ENCODE assay signal across 20 mouse cellular contexts in the genomic region with DNA sequence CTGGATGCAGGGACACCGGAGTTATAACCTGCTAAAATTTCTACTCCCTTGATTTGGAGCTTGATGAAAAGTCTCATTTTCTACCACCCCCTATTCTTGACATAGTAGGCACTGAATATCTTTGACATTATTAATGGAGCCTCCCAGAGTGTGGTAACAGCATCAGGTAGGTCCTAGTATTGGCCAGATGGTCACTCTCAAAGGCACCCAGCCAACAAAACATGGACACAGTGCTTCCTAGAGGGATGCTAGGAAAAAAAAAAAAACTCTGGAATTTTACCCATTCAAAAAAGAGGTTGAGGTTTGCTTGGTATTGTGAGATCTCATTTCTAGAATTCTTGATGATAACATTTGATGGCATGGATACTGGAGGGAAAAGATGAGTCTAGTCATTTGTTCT.
DNase-seq lines count a peak whose midpoint lies in the region; ATAC-seq lines count a peak whose summit lies in the region.
"Had no signal": no experiment of that assay in that cellular context is flagged by ENCODE, and none has a peak within 500 bp of the region (broad histone marks: within the 10 kb centered on the region; RNA-seq: fewer than 3 reads in every experiment).

No protein-coding gene starts in this region.

- H3K4me1 ChIP-seq in heart, embryonic 12.5 days (replicated peaks), result no peaks in the 10 kb centered on the region
- H3K4me1 ChIP-seq: embryonic facial prominence, embryonic 10.5 days; forebrain, embryonic 10.5 days; hindbrain, embryonic 10.5 days; intestine, embryonic 15.5 days had no signal

- DNase-seq in cerebellum, adult 11-12 months, result peak; percentile 21
- no peak for DNase-seq in cerebellum, postnatal 4 days (ENCODE audit: low spot score in 2 of 2)
- DNase-seq in cerebellum, adult 8-10 months, result peak; percentile 11
- DNase-seq in cerebellum, postnatal 14 days, result peak; percentile 80
- no peak for DNase-seq in layer of hippocampus, adult 9-11 months
- no peak for DNase-seq in embryo, embryonic 10 days (ENCODE audit: low spot score)
- DNase-seq: adrenal gland, postnatal 14 days; gastrocnemius, postnatal 36 days; heart, adult 18-20 months; kidney, adult 18-20 months had no signal

- peaks cover 3% of the 10 kb centered on the region; the same call in 1 of the 2 replicates for H3K9me3 ChIP-seq in heart, embryonic 12.5 days (replicated peaks)
- H3K9me3 ChIP-seq: embryonic facial prominence, embryonic 10.5 days; forebrain, embryonic 10.5 days; hindbrain, embryonic 10.5 days; intestine, embryonic 15.5 days had no signal

- no peaks in the 10 kb centered on the region for H3K36me3 ChIP-seq in heart, embryonic 12.5 days
- H3K36me3 ChIP-seq: embryonic facial prominence, embryonic 10.5 days; forebrain, embryonic 10.5 days; hindbrain, embryonic 10.5 days; intestine, embryonic 15.5 days had no signal

- H3K9ac ChIP-seq in heart, embryonic 12.5 days, result no peak overlapping the region
- H3K9ac ChIP-seq: hindbrain, embryonic 14.5 days; intestine, embryonic 15.5 days had no signal

- no peak overlapping the region for H3K4me3 ChIP-seq in heart, embryonic 12.5 days
- H3K4me3 ChIP-seq: embryonic facial prominence, embryonic 10.5 days; forebrain, embryonic 10.5 days; hindbrain, embryonic 10.5 days; intestine, embryonic 15.5 days had no signal

- no peaks in the 10 kb centered on the region for H3K27me3 ChIP-seq in heart, embryonic 12.5 days (replicated peaks)
- H3K27me3 ChIP-seq: intestine, embryonic 15.5 days; Patski had no signal

- 87% methylated on average over 1 of the region's 1 CpGs for WGBS in heart, embryonic 12.5 days

- H3K4me2 ChIP-seq in heart, embryonic 12.5 days, result no peak overlapping the region
- H3K4me2 ChIP-seq: heart, embryonic 11.5 days; hindbrain, embryonic 14.5 days; intestine, embryonic 15.5 days had no signal

- ATAC-seq in heart, embryonic 12.5 days (ENCODE audit: insufficient number of reproducible peaks, low FRiP score), result no peak
- ATAC-seq: activated CD4-positive, CD25-positive, alpha-beta regulatory T cell, adult 4 months; forebrain, embryonic 14.5 days; intestine, embryonic 15.5 days; Patski had no signal

- no peak overlapping the region for H3K27ac ChIP-seq in heart, embryonic 12.5 days (ENCODE audit: poor library complexity, severe bottlenecking)
- H3K27ac ChIP-seq: embryonic facial prominence, embryonic 10.5 days; forebrain, embryonic 10.5 days; hindbrain, embryonic 10.5 days; hindbrain, embryonic 14.5 days; intestine, embryonic 15.5 days had no signal

Comparison
In these comparisons a context has a peak if more than half of its experiments do, and no peak if none do; other contexts are left out.
1. DNase-seq: peak in cerebellum, adult 11-12 months (single experiment), cerebellum, adult 8-10 months (single experiment) and cerebellum, postnatal 14 days (2 of 2); none in cerebellum, postnatal 4 days (0 of 2), layer of hippocampus, adult 9-11 months (single experiment) and embryo, embryonic 10 days (single experiment).